Mouse (Mus musculus) A20 (cell line): ENCODE measurements at regions not wholly inside any gene's neighbourhood (a gene's known extent, or its start where the extent isn't known, plus 50 kb on each side); places are given as distances from the start of the nearest gene placed in this dataset.

ENCODE experiments used
- DNase-seq: peaks from one replicate; pipeline ENCODE4 v3.0.0-alpha.2; 2011; ENCODE audit warnings: low read depth, low spot score

- no peak for DNase-seq
These were observed 244.0 kb upstream of the Gnaz start for GRCm38 (mm10) chr10:74722971-74723370.

DNA sequence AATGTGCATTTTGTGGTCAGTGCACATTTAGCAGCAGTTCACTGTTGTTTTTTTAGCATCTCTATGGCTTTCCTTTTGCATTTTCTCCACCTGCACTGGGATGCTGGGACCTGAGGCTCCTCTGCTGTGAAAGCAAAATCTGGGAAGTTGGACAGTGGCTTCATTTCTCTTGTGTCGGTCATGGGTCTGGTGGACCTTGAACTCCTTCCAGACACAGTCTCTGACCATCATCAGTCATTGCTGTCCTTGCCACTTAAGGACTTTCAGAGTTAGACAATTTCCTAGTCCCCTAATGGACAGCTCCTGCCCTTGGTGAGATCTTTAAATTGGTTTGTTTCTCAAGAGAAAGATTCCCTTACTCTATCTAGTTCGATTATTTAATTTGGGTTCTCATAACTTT is 217.5 kb upstream of the Gnaz start:
- no peak for DNase-seq

- DNase-seq, result no peak
These were observed 216.1 kb upstream of the Gnaz start for GRCm38 (mm10) chr10:74750879-74751278.

- no peak for DNase-seq
These were observed 206.2 kb upstream of the Gnaz start for GRCm38 (mm10) chr10:74760734-74761133.

GRCm38 (mm10) chr10:74789245-74789644 is 177.7 kb upstream of the Gnaz start:
- DNase-seq, result no peak

DNA sequence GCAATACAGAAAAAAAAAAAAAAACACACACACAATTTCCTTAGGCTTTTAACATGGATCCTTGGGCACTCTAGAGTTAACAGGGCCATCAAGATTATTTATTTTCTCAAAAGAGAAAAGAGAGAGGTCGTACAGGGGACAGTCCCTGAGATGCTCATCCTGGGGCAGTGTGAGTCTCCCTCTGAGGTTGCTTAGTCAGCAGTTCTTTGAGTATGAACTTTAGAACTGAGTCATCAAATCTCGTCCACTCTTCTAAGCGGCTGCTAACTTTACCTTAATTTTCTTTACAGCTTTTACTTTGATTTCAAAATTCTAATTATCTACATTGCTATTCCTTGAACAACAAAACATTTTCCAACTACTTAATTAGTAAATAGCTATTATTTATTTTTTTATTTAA is 177.0 kb upstream of the Gnaz start:
- DNase-seq, result no peak

GRCm38 (mm10) chr10:74823395-74823794 is 143.6 kb upstream of the Gnaz start:
- DNase-seq, result no peak

GRCm38 (mm10) chr10:74834359-74834758 is 132.6 kb upstream of the Gnaz start:
- no peak for DNase-seq

GRCm38 (mm10) chr10:74848372-74848771 is 118.6 kb upstream of the Gnaz start:
- DNase-seq, result peak; percentile 69

- DNase-seq, result no peak
These were observed 111.8 kb upstream of the Gnaz start for GRCm38 (mm10) chr10:74854991-74855664.
